Mouse (Mus musculus): ENCODE measurements at regions not wholly inside any gene's neighbourhood (a gene's known extent, or its start where the extent isn't known, plus 50 kb on each side); places are given as distances from the start of the nearest gene placed in this dataset.

DNA sequence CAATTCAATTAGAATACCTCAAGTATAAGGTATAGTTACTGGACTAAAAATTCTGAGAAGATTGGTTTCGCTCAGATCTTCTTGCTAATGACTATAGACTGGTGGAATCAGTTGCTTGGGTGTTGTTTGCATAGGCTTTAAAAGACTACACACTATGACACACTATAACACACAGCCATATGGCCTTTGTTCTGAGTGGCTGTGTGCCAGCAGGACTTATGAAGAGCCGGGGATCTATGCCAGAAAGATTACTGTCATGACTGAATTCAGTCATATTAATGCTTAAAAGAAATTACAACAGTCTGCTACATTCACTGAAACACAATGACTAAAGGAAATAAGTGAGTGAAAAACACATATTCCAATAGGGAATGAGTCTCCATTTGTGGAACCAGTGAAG lies 345.7 kb upstream of the Klf6 start:
- no peaks in the 10 kb centered on the region for H3K4me1 ChIP-seq
- no peak overlapping the region for H3K4me3 ChIP-seq (replicated peaks)
- H3K9ac ChIP-seq, result no peak overlapping the region
- no peak for ATAC-seq (ENCODE audit: insufficient read depth, low FRiP score, low read depth)
- no peak overlapping the region for H3K4me2 ChIP-seq
- H3K9me3 ChIP-seq, result no peaks in the 10 kb centered on the region
- no peaks in the 10 kb centered on the region for H3K36me3 ChIP-seq
- 56% methylated on average over 2 of the region's 2 CpGs for WGBS
- no peak overlapping the region for H3K27ac ChIP-seq
- H3K27me3 ChIP-seq (replicated peaks), result no peaks in the 10 kb centered on the region

DNA sequence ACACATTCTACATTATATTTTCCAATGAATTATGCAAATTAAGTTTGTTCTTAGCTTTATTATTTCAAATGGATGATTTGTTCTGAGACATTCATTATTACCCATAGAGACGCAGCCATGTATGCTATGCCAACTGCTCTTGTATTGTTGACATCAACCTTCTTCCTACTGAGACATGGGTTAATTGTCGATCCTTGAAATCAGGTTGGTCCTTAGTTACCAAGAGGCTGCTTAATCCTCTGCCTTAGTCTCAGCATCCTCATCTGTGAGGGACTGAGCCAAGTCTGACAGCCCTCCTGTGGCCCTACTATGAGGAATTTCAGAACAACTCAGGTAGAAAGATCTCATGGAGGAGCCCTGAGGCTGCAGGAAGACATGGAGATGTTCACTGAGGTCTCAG lies 345.2 kb upstream of the Klf6 start:
- 91% methylated on average over 2 of the region's 2 CpGs for WGBS
- ATAC-seq (ENCODE audit: insufficient read depth, low FRiP score, low read depth), result no peak
- H3K27me3 ChIP-seq (replicated peaks), result no peaks in the 10 kb centered on the region
- H3K36me3 ChIP-seq, result no peaks in the 10 kb centered on the region
- H3K27ac ChIP-seq, result no peak overlapping the region
- H3K4me3 ChIP-seq (replicated peaks), result no peak overlapping the region
- H3K4me2 ChIP-seq, result no peak overlapping the region
- H3K9me3 ChIP-seq, result no peaks in the 10 kb centered on the region
- H3K9ac ChIP-seq, result no peak overlapping the region
- no peaks in the 10 kb centered on the region for H3K4me1 ChIP-seq

DNA sequence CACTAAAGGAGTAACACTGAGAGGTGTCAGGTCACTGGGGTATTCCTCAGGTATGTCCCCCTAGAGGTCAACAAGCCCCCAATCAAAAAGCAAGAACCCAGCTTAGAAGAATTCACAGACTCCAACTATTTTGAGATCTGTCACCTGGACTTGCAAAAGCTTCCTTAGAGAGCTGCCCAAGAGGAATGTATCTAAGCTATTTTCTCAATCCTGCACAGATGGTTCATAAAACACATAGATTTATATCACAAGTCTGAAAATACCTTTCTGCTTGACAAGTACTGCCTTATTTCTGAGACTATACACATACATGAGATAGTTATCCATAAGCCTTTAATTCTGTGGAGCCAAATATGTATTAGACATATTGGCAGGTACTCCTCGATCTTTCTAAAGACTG lies 342.1 kb upstream of the Klf6 start:
- Histone ChIP-seq H3K9me3 (no peaks in the 10 kb centered on the region), H3K9ac (no peak overlapping the region), H3K4me3 (replicated peaks) (no peak overlapping the region), H3K27ac (no peak overlapping the region), H3K4me1 (no peaks in the 10 kb centered on the region), H3K4me2 (no peak overlapping the region), H3K27me3 (replicated peaks) (no peaks in the 10 kb centered on the region), H3K36me3 (no peaks in the 10 kb centered on the region)
- WGBS, result 84% methylated on average over 1 of the region's 1 CpGs
- no peak for ATAC-seq (ENCODE audit: insufficient read depth, low FRiP score, low read depth)

DNA sequence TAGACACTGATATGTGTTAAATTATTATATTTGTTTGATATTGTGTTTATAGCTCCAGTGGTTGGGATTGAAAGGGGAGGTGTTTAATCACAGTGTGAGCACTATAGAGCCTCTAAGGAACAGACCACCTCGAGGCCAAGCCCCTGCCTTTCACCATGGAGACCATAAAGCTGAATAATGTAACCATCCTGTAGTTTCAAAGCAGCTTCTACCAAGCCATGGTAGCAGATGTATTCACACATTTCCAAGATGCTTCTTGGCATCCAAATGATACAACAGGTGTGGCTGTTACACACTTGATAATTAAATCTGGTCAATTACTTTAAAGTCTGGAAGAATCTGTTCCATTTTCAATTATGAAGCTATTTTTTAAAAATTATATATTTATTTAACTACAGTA lies 341.7 kb upstream of the Klf6 start:
- no peak for ATAC-seq (ENCODE audit: insufficient read depth, low FRiP score, low read depth)
- 66% methylated on average over 1 of the region's 1 CpGs for WGBS
- Histone ChIP-seq H3K27me3 (replicated peaks) (no peaks in the 10 kb centered on the region), H3K4me1 (no peaks in the 10 kb centered on the region), H3K4me3 (replicated peaks) (no peak overlapping the region), H3K36me3 (no peaks in the 10 kb centered on the region), H3K9ac (no peak overlapping the region), H3K27ac (no peak overlapping the region), H3K4me2 (no peak overlapping the region), H3K9me3 (no peaks in the 10 kb centered on the region)

DNA sequence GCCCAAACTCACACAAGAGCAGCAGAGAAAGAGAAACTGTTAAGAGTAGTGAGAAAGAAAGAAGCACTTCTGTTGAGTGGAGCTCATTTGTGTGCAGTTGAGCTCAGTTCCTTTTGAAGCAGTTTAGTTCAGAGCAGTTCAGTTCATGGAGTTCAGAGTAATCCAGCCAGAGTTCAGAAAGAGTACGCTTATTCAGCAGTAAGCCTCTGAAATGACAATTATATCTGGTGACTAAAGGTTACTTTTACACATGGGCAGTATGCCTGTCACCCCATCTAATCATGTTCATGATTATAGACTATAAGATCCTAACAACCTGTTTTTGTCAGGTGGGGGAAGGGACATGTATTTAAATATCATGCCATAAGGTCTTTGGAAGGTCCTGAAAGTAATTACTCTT lies 333.9 kb upstream of the Klf6 start:
- Histone ChIP-seq H3K9me3 (no peaks in the 10 kb centered on the region), H3K4me2 (no peak overlapping the region), H3K27me3 (replicated peaks) (no peaks in the 10 kb centered on the region), H3K4me3 (replicated peaks) (no peak overlapping the region), H3K4me1 (no peaks in the 10 kb centered on the region), H3K9ac (no peak overlapping the region), H3K36me3 (no peaks in the 10 kb centered on the region), H3K27ac (no peak overlapping the region)
- 89% methylated on average over 1 of the region's 1 CpGs for WGBS
- ATAC-seq (ENCODE audit: insufficient read depth, low FRiP score, low read depth), result no peak

DNA sequence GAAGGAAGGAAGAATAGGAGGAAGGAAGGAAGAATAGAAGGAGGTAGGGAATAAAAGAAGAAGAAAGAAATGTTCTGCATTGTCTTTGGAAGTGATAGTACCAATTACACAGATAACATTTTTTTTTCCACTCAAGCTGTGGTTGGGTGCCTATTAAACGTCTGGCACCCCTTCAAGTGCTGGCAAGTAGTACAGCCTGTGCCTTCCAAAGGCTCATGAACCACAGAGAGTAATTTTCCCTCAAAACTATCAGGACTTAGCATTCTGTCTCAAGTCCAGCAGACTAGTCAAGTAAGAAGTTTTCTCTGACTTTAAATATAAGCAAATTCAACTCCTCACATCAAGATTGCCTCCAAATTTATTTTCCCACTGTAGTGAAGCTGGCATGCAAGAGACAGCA lies 321.0 kb upstream of the Klf6 start:
- Histone ChIP-seq H3K9me3 (no peaks in the 10 kb centered on the region), H3K4me3 (replicated peaks) (no peak overlapping the region), H3K9ac (no peak overlapping the region), H3K4me1 (no peaks in the 10 kb centered on the region), H3K27me3 (replicated peaks) (no peaks in the 10 kb centered on the region), H3K27ac (no peak overlapping the region), H3K4me2 (no peak overlapping the region), H3K36me3 (no peaks in the 10 kb centered on the region)
- no peak for ATAC-seq (ENCODE audit: insufficient read depth, low FRiP score, low read depth)
- 52% methylated on average over 1 of the region's 1 CpGs for WGBS

DNA sequence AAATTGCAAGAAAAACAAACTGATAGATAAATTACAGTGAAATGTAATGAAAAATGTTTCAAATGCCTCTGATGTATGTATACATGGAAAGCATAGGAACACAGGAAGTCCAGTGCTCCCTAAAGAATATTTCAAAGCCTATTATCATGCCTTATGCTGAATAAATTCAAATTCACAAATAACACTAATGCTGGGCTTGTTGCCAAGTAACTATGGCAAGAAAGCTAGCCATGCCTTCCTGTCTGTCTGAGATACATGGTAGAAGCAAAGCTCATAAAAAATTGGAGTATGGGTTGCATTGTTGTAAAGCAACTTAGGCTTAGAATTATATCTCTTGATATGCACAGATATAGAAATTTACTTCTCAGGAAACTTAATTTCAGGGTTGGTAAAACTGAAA lies 315.8 kb upstream of the Klf6 start:
- Histone ChIP-seq H3K4me2 (no peak overlapping the region), H3K9me3 (no peaks in the 10 kb centered on the region), H3K36me3 (no peaks in the 10 kb centered on the region), H3K27ac (no peak overlapping the region), H3K4me3 (replicated peaks) (no peak overlapping the region), H3K27me3 (replicated peaks) (no peaks in the 10 kb centered on the region), H3K9ac (no peak overlapping the region), H3K4me1 (no peaks in the 10 kb centered on the region)
- no peak for ATAC-seq (ENCODE audit: insufficient read depth, low FRiP score, low read depth)

DNA sequence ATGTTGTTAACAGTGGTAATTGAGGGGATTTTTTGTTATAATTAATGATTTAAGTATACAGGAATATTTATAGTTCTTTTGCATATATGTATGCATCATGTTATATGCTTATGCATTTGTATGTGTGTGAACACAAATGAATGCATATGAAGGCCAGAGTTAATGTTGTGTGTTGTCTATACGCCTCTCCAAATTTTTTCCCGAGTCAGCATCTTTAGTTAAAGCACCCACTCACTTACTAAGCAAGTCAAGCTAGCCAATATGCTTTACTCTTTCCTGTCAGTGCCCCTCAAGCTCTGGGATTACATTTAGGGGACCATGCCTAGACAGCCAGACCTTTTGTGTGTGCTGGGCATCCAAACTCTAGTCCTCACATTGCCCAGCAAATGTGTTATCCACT lies 315.3 kb upstream of the Klf6 start:
- H3K4me2 ChIP-seq, result no peak overlapping the region
- no peak overlapping the region for H3K9ac ChIP-seq
- no peak overlapping the region for H3K27ac ChIP-seq
- H3K4me1 ChIP-seq, result no peaks in the 10 kb centered on the region
- H3K9me3 ChIP-seq, result no peaks in the 10 kb centered on the region
- no peak for ATAC-seq (ENCODE audit: insufficient read depth, low FRiP score, low read depth)
- no peaks in the 10 kb centered on the region for H3K27me3 ChIP-seq (replicated peaks)
- H3K4me3 ChIP-seq (replicated peaks), result no peak overlapping the region
- WGBS, result 85% methylated on average over 2 of the region's 2 CpGs
- no peaks in the 10 kb centered on the region for H3K36me3 ChIP-seq

DNA sequence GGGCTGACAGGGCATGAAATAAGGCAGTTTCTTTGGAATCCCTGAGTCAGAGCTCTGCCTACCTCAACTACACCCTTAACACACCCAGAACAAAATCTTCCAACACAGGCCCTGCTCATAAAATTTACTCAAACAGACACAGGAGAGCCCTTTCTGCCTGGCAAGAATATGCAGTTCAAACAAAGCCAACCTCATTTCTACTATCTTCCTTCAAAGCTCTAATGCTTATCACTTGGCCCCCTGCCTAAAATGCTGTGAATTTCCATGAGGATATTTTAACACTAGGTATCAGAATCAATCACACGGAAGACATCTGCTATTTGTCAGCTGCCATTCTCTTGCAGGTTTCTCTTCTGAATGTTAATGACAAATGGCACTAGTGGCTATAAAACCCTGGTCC lies 314.3 kb upstream of the Klf6 start:
- Histone ChIP-seq H3K9me3 (no peaks in the 10 kb centered on the region), H3K9ac (no peak overlapping the region), H3K4me2 (no peak overlapping the region), H3K27me3 (replicated peaks) (no peaks in the 10 kb centered on the region), H3K27ac (no peak overlapping the region), H3K4me1 (no peaks in the 10 kb centered on the region), H3K36me3 (no peaks in the 10 kb centered on the region), H3K4me3 (replicated peaks) (no peak overlapping the region)
- 67% methylated on average over 1 of the region's 1 CpGs for WGBS
- ATAC-seq (ENCODE audit: insufficient read depth, low FRiP score, low read depth), result no peak

DNA sequence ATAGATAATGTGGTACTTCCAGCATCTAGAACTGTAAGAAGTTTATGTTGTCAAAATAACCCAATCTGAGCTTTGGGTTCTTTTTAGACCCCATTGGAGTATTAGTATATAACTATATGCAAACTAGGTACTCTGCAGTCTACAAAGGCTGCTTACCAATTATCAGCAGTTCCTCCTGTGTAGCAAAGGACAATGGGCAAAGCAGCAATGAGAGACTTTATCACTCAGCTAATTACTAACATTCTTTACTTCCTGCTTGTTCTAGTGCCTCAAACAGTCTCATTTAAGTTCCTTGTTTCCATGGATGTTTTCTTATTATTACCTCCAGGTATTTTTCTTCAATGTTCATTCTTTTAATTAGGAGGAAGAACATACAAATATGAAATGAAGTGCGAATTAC lies 312.5 kb upstream of the Klf6 start:
- Histone ChIP-seq H3K36me3 (no peaks in the 10 kb centered on the region), H3K4me1 (no peaks in the 10 kb centered on the region), H3K27ac (no peak overlapping the region), H3K9me3 (no peaks in the 10 kb centered on the region), H3K27me3 (replicated peaks) (no peaks in the 10 kb centered on the region), H3K4me3 (replicated peaks) (no peak overlapping the region), H3K4me2 (no peak overlapping the region), H3K9ac (no peak overlapping the region)
- no peak for ATAC-seq (ENCODE audit: insufficient read depth, low FRiP score, low read depth)
- 94% methylated on average over 1 of the region's 1 CpGs for WGBS

DNA sequence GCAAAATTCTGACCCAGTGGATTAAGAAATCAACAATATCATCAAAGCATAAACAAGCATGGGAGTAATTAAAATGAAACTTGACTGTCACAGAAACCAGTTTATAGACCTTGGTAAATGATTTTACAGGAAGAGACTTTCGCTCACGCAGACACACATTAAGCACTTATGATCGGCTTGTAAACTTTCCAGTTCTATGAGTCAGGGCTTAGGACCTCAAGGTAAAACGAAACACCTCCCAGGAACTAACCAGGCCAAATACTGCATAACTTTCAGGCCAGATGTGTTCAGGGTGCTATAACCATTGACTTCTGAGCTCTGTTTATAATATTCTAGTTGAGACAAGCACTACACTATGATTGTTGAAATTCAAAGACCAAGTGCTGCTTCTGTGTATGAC lies 312.1 kb upstream of the Klf6 start:
- H3K27me3 ChIP-seq (replicated peaks), result no peaks in the 10 kb centered on the region
- H3K9me3 ChIP-seq, result no peaks in the 10 kb centered on the region
- no peak overlapping the region for H3K4me3 ChIP-seq (replicated peaks)
- no peaks in the 10 kb centered on the region for H3K36me3 ChIP-seq
- no peak overlapping the region for H3K4me2 ChIP-seq
- H3K9ac ChIP-seq, result no peak overlapping the region
- whole genome bisulfite sequencing, result 75% methylated on average over 4 of the region's 4 CpGs
- H3K27ac ChIP-seq, result 0 out of 2 replicates have a peak overlapping the region, but pooled peaks have one; percentile 1
- no peak for ATAC-seq (ENCODE audit: insufficient read depth, low FRiP score, low read depth)
- H3K4me1 ChIP-seq, result no peaks in the 10 kb centered on the region

DNA sequence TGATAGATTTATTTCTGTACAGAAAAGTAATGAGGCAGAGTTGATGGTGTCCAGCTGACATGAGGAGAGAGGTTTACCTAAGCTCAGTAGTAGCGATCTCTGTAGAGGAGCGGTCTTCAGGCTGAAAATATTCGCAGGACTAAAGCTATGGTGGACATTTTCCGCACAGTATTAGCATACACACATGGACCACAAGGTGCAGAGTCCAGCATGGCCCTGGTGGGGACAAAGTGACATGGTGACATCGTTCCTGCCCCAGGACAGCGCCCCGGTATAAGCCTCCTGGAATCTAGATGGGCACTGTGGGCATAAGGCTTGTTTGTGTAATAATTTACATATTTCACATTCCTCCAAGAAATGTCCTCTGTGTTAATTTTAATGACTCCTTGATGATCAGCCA lies 311.5 kb upstream of the Klf6 start:
- H3K27ac ChIP-seq, result 0 out of 2 replicates have a peak overlapping the region, but pooled peaks have one; percentile 1
- H3K9ac ChIP-seq, result no peak overlapping the region
- H3K27me3 ChIP-seq (replicated peaks), result no peaks in the 10 kb centered on the region
- H3K9me3 ChIP-seq, result no peaks in the 10 kb centered on the region
- no peak overlapping the region for H3K4me3 ChIP-seq (replicated peaks)
- no peak overlapping the region for H3K4me2 ChIP-seq
- H3K4me1 ChIP-seq, result no peaks in the 10 kb centered on the region
- no peaks in the 10 kb centered on the region for H3K36me3 ChIP-seq
- ATAC-seq (ENCODE audit: insufficient read depth, low FRiP score, low read depth), result no peak
- 94% methylated on average over 7 of the region's 7 CpGs for WGBS

DNA sequence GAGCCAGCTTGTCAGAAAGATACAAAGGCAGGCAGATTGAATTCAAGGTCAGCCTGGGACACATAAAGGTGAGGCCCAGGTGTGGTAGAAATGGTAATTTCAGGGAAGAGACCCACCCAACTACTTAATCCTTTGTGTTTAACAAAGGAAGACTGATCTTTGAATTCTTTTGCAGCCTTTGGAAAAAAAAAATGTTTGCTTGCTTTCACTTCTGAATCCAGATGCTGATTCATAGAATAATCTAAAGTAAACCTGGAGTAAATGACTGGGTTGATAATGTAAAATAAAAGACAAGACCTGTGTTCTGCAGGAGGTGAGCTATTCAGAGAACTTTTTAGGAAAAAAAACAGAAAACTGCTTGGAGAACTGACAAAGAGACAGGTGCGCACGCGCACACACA lies 310.9 kb upstream of the Klf6 start:
- Histone ChIP-seq H3K4me3 (replicated peaks) (no peak overlapping the region), H3K9ac (no peak overlapping the region), H3K4me2 (no peak overlapping the region), H3K27me3 (replicated peaks) (no peaks in the 10 kb centered on the region), H3K27ac (peak overlapping the region; percentile 31; the same call in 1 of the 2 replicates), H3K36me3 (no peaks in the 10 kb centered on the region), H3K4me1 (no peaks in the 10 kb centered on the region), H3K9me3 (no peaks in the 10 kb centered on the region)
- ATAC-seq (ENCODE audit: insufficient read depth, low FRiP score, low read depth), result peak; percentile 66
- 72% methylated on average over 3 of the region's 3 CpGs for WGBS
